In genomic region chr15:41154551-41155151, GRCm38 (mm10) we compare ENCODE assay signal across 8 mouse cellular contexts.
DNase-seq lines count a peak whose midpoint lies in the region; ATAC-seq lines count a peak whose summit lies in the region.
"Had no signal": no experiment of that assay in that cellular context is flagged by ENCODE, and none has a peak within 500 bp of the region (broad histone marks: within the 10 kb centered on the region; RNA-seq: fewer than 3 reads in every experiment).

No protein-coding gene starts in this region.

- H3K4me3 ChIP-seq in lung, embryonic 16.5 days (ENCODE audit: low read length), result peak overlapping the region; percentile 20
- H3K4me3 ChIP-seq in forebrain, embryonic 15.5 days, result peak overlapping the region; percentile 33
- peak overlapping the region; percentile 30 for H3K4me3 ChIP-seq in limb, embryonic 13.5 days
- H3K4me3 ChIP-seq in stomach, embryonic 15.5 days (replicated peaks), result peak overlapping the region; percentile 14

- peak; percentile 56 for ATAC-seq in lung, embryonic 16.5 days (ENCODE audit: low read depth)
- ATAC-seq in forebrain, embryonic 15.5 days (replicated peaks), result peak; percentile 39
- no peak for ATAC-seq in limb, embryonic 13.5 days (ENCODE audit: low FRiP score, low read depth)
- no peak for ATAC-seq in stomach, embryonic 15.5 days (ENCODE audit: insufficient read depth, low FRiP score, low read depth)

- peaks cover 12% of the 10 kb centered on the region for H3K4me1 ChIP-seq in lung, embryonic 16.5 days (replicated peaks; ENCODE audit: control insufficient read depth, insufficient read depth, low read length)
- H3K4me1 ChIP-seq in forebrain, embryonic 15.5 days, result peaks cover 14% of the 10 kb centered on the region
- H3K4me1 ChIP-seq in limb, embryonic 13.5 days, result peaks cover 16% of the 10 kb centered on the region
- H3K4me1 ChIP-seq in stomach, embryonic 15.5 days, result peaks cover 7% of the 10 kb centered on the region; the same call in 1 of the 2 replicates

- no peaks in the 10 kb centered on the region for H3K9me3 ChIP-seq in lung, embryonic 16.5 days (ENCODE audit: control insufficient read depth, low read length)
- no peaks in the 10 kb centered on the region for H3K9me3 ChIP-seq in forebrain, embryonic 15.5 days
- H3K9me3 ChIP-seq in limb, embryonic 13.5 days, result no peaks in the 10 kb centered on the region
- H3K9me3 ChIP-seq in stomach, embryonic 15.5 days, result no peaks in the 10 kb centered on the region

- H3K27ac ChIP-seq in lung, embryonic 16.5 days (ENCODE audit: low read length), result peak overlapping the region; percentile 3; the same call in 1 of the 2 replicates
- H3K27ac ChIP-seq in forebrain, embryonic 15.5 days (replicated peaks), result peak overlapping the region; percentile 11; the same call in 1 of the 2 replicates
- H3K27ac ChIP-seq in limb, embryonic 13.5 days, result no peak overlapping the region; the same call in 1 of the 2 replicates
- no peak overlapping the region for H3K27ac ChIP-seq in stomach, embryonic 15.5 days

- peak overlapping the region; percentile 46 for H3K4me2 ChIP-seq in lung, embryonic 16.5 days (ENCODE audit: low read depth, low read length)
- H3K4me2 ChIP-seq in forebrain, embryonic 15.5 days (replicated peaks), result peak overlapping the region; percentile 57
- H3K4me2 ChIP-seq in limb, embryonic 13.5 days (replicated peaks), result peak overlapping the region; percentile 66
- peak overlapping the region; percentile 51 for H3K4me2 ChIP-seq in stomach, embryonic 15.5 days

- no peaks in the 10 kb centered on the region for H3K27me3 ChIP-seq in lung, embryonic 16.5 days (ENCODE audit: control insufficient read depth, insufficient read depth, low read depth, low read length)
- H3K27me3 ChIP-seq in forebrain, embryonic 15.5 days, result no peaks in the 10 kb centered on the region
- H3K27me3 ChIP-seq in limb, embryonic 13.5 days, result no peaks in the 10 kb centered on the region
- no peaks in the 10 kb centered on the region for H3K27me3 ChIP-seq in stomach, embryonic 15.5 days (replicated peaks)

- 27% methylated on average over 7 of the region's 7 CpGs for WGBS in lung, embryonic 16.5 days
- WGBS in forebrain, embryonic 15.5 days, result 16% methylated on average over 7 of the region's 7 CpGs
- 28% methylated on average over 7 of the region's 7 CpGs for WGBS in limb, embryonic 13.5 days
- WGBS in stomach, embryonic 15.5 days, result 26% methylated on average over 7 of the region's 7 CpGs

- no peaks in the 10 kb centered on the region for H3K36me3 ChIP-seq in lung, embryonic 16.5 days (ENCODE audit: control insufficient read depth, insufficient read depth, low read length)
- H3K36me3 ChIP-seq in forebrain, embryonic 15.5 days, result no peaks in the 10 kb centered on the region
- no peaks in the 10 kb centered on the region for H3K36me3 ChIP-seq in limb, embryonic 13.5 days
- H3K36me3 ChIP-seq in stomach, embryonic 15.5 days, result no peaks in the 10 kb centered on the region

- no peak for DNase-seq in lung, postnatal 36 days
- no peak for DNase-seq in thymus, adult 18-20 months
- DNase-seq in kidney, adult 11 months, result no peak
- DNase-seq: right cerebral cortex, adult 18-20 months had no signal

- H3K9ac ChIP-seq in lung, embryonic 16.5 days (ENCODE audit: low read length), result peak overlapping the region; percentile 6
- peak overlapping the region; percentile 43 for H3K9ac ChIP-seq in forebrain, embryonic 15.5 days (replicated peaks)
- no peak overlapping the region for H3K9ac ChIP-seq in limb, embryonic 13.5 days
- no peak overlapping the region for H3K9ac ChIP-seq in stomach, embryonic 15.5 days

Comparison
In these comparisons a context has a peak if more than half of its experiments do, and no peak if none do; other contexts are left out.
1. ATAC-seq: peak in lung, embryonic 16.5 days (single experiment) and forebrain, embryonic 15.5 days (single experiment); none in limb, embryonic 13.5 days (single experiment) and stomach, embryonic 15.5 days (single experiment).
2. H3K27ac ChIP-seq: peak in lung, embryonic 16.5 days (single experiment) and forebrain, embryonic 15.5 days (single experiment); none in limb, embryonic 13.5 days (single experiment) and stomach, embryonic 15.5 days (single experiment).
3. H3K9ac ChIP-seq: peak in lung, embryonic 16.5 days (single experiment) and forebrain, embryonic 15.5 days (single experiment); none in limb, embryonic 13.5 days (single experiment) and stomach, embryonic 15.5 days (single experiment).
4. Peak in every context shown above with its lines, with median percentiles within 50 percentile points of each other: H3K4me2 ChIP-seq and H3K4me3 ChIP-seq.